Mouse (Mus musculus) monocyte, adult 2 months (primary cell): ENCODE measurements around the gene Car1.
"Not testable (repeated sequence)": the region's sequence is repeated elsewhere in the genome, so short reads cannot be mapped to it uniquely, and the experiment has no call there.

Experiments used
- DNase-seq, 2 experiments: peaks; one replicate each; pipeline ENCODE4 v3.0.0; 2022; ENCODE audit warnings: low spot score in 2 of 2, low read depth in 1 of 2

The Car1 gene

DNA sequence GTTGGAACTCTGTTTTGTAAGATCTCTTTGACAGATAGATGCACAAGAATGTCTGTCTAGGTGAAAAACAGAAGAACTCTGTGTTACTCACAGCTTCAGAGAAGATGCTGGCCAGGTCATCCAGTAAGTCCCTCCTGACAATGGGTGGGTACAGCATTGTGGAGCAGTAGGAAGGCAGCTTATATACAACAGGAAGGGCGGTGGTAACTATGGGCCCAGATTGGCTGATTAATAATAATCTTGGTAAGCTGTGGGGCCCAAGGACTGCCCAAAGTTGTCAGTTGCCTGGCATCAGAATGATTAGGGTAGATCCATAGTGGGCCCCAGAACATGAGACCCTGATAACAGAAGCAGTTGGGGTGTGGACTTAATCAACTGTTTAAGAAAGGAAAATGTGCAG lies at the start of gene Car1:
TSS of gene Car1 (minus strand) at position 158 of the 400 bp plus-strand sequence.
- DNase-seq, result no peak

DNA sequence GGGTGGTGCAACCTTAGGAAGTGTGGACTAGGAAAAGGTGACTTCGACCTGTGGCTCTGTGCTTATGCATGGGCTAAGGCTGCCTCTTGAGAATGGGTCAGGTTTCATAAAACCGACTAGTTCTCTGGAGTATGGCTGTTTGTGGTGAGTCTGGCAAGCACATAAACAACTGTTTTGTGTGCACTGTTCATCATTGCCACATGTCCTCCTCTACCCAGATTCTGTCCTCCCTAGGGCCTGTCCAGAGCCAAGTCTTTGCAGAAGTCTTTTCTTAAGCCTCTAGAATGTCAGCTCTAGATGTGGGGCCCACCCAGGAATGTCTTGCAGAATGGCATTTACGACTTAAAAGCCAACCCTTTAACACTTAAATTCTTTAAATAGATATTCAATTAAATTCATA lies 49.7 kb upstream of the Car1 start:
- no peak for DNase-seq

DNA sequence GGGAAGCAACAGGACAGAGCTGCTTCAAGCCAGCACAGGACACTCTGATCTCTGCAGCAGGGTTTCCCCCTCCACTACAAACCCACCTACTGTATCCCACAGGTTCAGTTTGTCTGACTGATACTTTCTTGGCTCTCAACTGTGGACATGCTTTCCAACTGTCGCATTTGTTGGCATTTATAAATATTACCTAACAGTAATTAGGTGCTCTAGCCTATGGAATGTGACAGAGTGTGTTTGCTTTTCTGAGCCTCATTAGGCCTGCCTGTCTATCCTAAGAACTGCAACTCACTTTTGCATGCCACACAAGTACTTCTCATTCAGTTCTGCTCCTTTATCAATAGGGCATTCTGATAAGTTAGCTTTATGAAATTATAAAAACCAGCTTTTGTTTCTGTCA lies 46.3 kb upstream of the Car1 start:
- DNase-seq, result no peak

DNA sequence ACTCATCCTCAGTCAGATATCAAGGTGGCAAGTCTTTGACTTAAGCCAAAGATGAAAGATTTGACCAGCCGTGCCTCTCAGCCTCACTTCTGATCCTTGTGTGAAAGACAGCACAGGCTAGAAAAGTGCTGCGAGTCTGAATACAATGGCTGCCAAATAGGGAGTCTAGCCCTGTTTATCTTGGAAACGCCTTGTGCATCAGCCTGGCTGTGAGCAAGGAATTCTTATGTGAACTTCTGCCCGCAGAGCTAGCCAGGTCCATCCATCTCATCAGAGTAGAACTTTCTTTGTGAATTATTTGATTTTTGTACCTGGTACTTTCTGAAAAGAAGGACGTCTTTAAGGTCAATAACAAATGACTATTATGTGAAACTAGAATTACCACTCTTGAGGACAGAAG lies 45.8 kb upstream of the Car1 start:
- no peak for DNase-seq

DNA sequence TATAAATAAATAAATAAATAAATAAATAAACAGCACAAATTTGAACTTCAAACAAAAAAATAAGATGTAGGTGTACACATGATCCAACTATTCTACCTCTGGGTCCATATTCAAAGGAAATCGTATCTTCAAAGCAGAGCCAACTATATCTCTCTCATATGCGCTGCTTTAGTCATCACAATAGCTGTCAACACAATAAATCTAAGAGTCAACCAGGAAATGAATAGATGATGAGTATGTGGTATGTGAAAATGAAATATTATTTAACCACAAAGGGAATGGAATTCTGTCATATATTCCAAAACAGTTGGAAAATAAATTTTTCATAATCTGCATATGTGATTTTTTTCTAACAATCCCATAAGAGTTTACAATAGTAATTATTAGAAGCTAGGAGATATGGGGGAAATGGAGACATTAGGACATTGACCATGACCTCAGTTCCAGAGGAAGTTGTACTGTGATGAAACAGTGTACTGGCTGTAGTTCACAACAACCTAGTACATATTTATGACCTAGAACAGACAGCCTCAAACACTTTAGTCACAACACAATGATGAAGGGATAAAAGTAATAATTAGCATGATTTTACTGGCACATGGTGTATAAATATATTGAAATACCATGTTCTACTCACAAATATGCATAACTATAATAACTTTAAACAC lies 40.6 kb upstream of the Car1 start:
- DNase-seq, result no peak

DNA sequence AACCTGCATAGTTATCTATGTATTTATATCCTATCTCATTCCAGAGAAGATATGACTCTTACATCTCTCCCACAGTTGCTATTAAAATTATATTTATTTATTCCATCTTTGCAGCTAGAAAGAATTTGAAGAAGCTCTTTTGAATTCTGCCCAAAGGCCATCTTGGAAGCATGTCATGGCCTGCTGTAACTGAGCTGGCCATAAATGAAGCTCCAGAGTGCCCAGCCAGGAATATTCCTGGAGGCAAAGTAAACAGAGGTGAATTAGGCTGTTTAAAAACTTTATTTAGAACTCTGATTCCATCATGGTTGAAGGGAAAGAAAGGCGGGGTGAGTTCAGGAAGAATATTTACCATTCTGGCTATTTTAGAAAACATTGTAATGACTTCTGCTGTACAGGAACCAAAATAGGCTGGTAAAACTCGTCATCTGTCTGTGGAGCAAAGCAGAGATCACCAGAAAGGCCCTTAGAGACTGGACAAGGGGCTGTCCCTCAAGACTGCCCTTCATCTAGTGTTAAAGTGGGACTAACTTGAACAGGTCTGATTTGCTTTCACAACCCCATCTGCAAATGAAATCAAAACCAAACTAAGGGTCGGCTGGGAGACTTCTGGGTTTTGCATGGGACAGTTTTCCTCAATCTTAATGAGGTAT lies 31.4 kb upstream of the Car1 start:
- DNase-seq, result no peak

DNA sequence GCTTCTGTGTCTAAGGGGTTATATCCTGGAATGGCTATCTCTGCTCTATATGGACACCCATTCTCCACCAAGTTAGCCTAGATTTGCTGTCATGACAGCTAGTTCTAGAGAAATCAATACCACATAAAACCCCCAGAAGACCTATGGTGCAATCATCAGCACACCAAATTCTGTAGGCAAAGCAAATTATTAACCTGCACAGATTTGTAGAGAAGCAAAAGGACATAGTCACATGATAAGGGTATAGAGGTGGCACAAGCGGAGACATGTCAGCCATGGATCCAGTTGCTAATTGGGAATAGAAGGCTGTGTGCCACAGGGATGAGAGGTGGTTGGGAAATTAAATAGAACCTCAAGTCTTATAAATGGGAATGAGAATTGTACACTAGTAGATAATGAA lies 30.8 kb upstream of the Car1 start:
- no peak for DNase-seq

DNA sequence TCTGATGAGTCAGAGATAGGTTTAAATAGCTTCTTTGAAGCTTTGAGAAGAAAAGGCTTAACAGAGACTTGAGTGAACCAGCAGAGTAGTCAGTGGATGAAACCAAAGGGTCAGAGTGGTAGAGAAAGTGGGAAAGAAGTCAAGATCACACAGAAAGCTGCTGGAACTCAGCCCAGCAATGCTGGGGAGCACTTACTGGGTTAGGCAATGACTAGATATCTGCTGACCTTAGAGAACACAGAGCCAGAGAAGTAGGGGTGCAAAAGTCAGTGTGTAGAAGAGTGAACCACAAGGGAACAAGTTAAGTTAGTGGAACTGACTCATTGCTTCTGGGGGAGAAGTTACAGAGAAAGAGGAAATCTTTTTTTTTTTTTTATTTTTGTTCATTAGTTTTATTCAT lies 24.6 kb upstream of the Car1 start:
- no peak for DNase-seq

DNA sequence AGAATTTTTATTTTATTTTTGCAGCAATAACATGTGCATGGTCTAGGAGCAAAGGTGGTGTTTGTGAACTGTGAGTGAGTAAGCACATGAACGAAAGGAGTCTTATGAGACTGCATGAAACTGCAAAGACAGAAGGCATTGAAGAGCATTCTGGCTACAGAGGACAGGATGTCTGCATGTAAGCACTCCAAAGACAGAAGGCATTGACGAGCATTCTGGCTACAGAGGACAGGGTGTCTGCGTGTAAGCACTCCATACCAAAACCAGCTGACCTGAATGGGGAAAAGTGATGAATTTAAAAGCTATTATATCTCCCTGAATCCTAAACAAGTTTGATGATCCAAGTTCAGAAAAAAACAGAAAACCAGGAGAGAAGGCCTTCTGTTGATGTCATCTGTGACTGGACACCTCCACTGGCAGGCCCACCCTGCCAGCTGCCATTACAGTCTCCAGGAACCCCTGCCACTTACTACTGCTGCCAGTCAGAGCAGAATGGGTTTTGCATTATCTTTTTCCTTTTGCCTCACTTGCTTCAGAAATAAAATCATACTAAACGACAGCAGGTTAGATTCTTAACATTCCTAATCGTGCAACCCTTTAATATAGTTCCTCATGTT lies 23.2 kb upstream of the Car1 start:
- no peak for DNase-seq

DNA sequence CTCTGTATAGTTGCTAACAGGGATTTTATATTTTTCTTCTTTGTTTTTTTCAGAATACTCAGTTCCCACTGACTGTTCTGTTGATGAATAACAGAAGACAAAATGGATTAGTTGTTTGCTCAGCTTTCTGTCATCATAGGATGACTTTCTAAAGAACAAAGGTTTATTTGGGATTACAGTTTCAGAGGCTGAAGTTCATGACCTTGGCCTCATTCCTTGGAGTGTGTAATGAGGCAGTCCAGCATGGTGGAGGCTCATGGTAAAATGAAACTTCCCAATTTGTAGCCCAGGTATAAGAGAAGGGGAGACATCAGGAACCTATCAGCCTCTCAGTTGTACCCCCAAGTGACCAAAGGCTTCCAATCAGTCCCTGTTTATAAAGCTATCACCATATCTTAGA lies 20.7 kb upstream of the Car1 start:
- DNase-seq, result no peak

DNA sequence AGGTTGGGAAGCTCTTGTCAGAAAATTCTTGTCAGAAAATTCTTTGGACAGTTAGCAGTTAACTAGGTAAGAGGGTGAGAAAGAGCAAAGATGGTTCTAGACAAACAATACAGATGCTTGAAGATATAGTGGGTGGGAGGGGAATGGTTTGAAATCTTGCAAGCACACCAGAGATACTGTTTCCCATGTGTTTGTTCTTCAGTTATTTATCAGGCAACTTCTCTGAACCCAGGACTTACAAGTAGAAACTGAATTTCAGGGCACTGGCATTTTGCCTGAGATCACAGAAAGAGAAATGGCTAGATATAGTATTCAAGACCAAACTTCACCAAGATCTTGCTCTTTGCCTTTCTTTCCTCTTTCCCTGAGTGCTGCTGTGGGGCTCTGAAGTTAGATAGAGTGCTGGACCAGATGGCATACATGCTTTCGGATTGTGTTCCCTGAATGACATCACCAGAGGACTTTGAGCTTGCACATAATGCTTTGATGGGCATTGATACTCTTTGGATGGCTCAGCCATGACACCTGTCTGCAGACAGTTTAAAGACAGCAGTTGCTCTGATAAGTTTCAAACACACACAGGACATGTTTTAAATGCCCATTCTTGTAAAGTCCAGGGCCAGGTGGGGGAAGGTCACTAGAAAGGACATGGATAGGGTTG lies 11.8 kb upstream of the Car1 start:
- DNase-seq, result no peak

DNA sequence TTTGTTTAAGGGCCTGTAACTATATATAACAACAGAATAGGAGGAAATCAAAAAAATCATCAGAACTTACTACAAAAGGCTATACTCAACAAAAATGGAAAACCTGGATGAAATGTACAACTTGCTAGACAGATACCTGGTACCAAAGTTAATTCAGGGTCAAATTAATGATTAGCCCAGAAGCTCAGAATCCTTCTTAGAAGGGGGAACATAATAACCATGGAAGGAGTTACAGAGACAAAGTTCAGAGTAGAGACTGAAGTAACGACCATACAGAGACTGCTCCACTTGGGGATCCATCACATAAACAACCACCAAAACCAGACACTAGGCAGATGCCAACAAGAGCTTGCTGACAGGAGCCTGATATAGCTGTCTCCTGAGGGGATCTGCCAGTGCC lies 7.2 kb upstream of the Car1 start:
- not testable (repeated sequence) for DNase-seq

DNA sequence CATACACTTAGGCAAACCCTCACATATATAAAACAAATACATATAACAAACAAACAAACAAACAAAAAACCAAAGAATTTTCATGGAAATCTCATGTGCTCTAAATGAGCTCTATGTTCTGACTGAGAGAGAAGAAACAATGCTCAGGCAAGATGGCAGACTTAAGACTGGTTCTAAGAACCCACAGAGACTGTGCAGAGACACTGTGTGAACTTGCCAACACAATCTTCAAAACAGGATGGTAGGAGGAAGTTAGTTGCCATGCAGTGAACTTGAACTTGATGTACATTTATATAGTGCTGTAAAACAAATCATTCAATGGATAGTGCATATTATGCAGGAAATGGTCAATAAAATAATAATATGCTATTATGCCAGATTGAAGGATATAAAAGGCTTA lies 1.5 kb downstream of the Car1 start:
- no peak for DNase-seq

DNA sequence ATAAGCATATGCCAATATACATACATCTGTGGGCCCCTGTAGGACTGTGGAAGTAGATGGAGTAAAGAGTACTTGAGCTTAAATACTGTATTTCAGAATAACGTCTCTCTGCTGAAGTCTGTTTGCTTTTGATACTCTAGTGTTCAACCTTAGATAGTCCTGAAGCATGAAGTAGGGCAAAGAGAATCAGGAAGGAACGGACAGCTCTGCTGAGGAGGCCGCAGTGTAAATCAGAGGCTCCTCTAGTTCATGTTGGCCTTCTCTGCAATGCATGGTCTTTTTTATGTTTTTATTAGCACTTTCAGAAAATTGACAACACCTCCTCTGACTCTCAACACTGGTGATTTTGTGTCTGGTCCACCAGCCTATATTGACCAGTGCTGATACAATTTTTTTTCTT lies 2.2 kb downstream of the Car1 start:
- DNase-seq, result no peak

DNA sequence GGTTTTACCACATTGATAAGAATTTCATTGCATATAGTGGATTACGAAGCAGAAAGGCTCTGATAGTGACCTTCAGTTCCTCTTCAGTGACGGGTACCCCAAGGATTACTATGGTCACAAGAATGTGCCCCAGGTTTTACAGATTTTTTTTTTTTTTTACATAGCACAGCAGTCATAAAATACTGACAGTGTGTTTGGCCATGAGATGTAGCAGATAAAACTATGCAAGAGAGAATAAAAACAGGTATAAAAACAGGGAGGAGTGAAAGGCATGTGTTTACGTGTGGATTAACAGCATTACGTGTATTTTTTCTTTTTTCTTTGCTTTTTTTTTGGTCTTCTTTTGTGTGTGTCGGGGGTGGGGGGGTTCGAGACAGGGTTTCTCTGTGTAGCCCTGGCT lies 3.3 kb downstream of the Car1 start:
- no peak for DNase-seq

DNA sequence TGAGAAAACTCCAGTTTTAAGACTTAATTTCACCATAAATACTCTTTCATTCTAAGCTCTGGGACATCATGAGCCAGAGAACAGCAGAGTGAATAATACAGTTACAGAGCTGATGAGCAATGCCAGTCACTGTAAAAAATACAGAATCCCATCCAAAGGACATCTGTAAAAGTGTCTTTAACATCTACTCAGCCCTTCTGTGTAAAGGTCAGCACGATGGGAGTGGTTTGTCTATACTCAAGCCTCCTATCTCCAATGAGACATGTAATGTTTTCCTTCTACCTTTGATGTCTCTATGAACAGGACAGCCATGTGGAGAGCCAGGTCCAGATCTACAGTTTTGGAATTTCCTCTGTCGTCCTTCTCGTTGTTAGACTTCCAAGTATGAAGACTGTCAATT lies 11.1 kb downstream of the Car1 start:
- no peak for DNase-seq

DNA sequence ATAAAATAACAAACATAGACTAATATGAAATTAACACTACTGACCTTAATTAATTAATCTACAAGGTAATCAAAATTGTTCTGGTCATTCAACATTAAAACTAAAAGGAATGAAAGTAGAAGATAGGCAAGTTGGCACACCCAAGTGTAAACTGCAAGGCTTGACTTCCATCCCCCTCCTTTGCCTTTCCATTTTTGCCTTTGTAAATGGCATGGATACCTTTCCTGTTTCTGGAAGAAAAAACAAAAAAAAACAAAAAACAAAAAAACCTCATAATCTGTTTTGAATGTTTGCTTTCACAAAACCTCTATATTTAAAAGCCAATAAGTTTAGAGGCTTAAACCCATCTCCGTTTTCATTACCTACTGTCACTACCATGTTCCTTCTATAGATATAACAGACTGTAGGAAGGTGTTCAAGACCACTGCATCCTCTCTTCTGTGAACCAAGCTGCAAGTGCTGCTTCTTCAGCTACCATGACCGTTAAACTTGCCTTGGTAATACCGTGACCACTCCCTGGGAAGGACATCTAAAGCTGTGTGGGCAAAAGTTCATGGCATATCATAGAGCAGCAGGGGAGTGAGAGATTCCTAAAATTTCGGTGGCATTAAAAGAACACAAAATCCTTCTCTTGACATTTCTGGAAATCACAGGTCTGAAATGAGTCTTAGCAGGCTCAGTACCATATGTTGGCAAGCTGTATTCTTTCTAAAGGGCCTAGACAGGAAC lies 12.7 kb downstream of the Car1 start:
- no peak for DNase-seq

DNA sequence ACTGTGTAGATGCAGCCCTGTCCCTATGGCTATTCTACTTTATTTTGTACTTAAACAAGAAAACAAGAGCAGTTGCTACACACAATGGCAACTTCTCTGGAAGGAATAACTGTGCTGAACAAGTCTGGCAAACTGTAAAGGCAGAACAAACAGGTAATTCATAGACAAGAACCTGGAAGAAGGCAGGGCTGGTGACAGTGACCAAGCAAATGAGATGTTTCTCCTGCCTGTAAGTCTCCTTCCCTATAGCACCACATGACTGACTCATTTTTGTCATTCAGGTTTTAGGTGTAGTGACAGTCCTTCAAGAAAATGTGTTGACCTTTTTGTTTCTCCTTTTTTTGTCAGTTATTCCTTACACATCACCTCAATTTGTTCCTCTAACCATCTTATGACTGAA lies 16.1 kb downstream of the Car1 start:
- no peak for DNase-seq

DNA sequence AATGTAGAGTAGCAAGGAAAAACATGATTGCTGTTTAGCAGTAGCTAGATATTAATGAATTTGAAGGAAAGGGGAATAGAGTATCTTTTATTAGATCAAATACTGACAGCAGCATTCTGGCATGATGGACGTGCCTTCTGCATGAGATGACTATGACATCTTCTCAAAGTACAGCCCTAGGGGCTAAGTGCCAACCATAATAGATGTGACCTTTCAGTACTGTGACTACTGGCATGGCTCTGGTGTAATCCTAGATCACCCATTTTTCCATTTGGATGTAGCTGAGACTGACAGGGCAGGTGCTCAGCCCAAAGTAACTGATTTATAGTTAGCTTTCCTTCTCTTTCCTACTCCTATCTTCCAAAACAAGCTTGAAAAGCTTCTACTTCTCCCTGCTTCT lies 20.6 kb downstream of the Car1 start:
- no peak for DNase-seq

DNA sequence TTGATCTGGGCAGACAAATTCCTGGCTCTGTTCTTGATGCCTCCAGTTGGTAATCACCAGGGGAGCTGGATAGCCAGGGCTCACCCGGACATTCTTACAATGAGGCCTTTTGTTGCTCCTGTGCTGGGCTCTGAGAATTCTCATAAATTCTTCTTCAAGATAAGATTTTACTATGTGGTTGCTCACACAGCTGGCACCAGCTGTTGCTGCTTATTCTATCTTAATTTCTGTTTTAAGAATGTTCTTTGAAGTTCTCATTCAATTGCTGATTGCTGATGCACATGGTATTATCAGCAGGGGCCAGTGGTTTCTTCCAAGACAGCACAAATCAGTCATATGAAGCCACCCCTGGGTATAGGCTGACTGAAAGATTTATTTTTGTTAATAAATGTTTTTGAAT lies 21.0 kb downstream of the Car1 start:
- no peak for DNase-seq

DNA sequence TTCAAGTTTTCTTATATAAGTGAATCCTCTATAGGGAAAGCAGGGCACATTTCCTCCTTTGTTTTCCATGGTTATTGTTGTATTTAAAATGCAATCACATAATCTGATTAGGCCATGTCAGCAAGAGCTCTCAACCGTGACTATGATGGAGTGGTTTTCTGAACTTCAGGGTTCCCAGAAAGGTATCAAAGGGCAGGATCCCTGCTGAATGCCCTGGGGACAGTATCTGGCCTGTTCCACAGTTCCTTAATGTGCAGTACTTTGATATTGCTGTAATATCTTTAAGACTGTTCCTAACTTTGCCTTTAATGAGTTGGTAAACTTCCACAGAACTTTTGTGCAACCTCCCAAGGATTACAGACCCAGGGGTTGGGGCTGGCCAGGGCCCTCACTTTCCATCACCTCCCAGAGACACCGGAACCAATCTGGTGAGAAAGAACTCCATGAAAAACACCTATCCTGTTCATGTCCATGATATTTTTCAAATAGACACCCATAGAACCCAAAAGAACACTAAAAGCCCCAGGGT lies 21.6 kb downstream of the Car1 start:
- no peak for DNase-seq
